Mouse (Mus musculus) stomach, embryonic 15.5 days (tissue): ENCODE data around the gene Rpl9. TPM values are rescaled to one million over a fixed set of nuclear protein-coding genes. Genes with fewer than 3 reads are reported as not detected.

ENCODE experiments used
- ATAC-seq: fragments of 200-750 bp; cut with Nextera tagmentation; 2 replicates; pipeline ENCODE4 v1.8.0; 2017; ENCODE audit warnings: low read depth, moderate number of reproducible peaks, moderate TSS enrichment; ENCODE audit not compliant: insufficient read depth, low FRiP score
- H3K27ac ChIP-seq: fragments of 300-500 bp; sonication (generic); 2 replicates; pipeline ENCODE4 v1.5.1; 2015; ENCODE audit warnings: mild to moderate bottlenecking, inconsistent platforms
- H3K27me3 ChIP-seq: fragments of 300-500 bp; sonication (generic); replicated peaks from 2 replicates; pipeline ENCODE4 v1.6.1; 2015; ENCODE audit warnings: inconsistent platforms
- H3K36me3 ChIP-seq: fragments of 300-500 bp; sonication (generic); 2 replicates; pipeline ENCODE4 v1.6.1; 2015; ENCODE audit warnings: inconsistent platforms
- H3K4me1 ChIP-seq: fragments of 300-500 bp; sonication (generic); 2 replicates; pipeline ENCODE4 v1.6.1; 2015; ENCODE audit warnings: inconsistent platforms
- H3K4me2 ChIP-seq: fragments of 300-500 bp; sonication (generic); 2 replicates; pipeline ENCODE4 v1.6.1; 2015; ENCODE audit warnings: mild to moderate bottlenecking, inconsistent platforms
- H3K4me3 ChIP-seq: fragments of 300-500 bp; sonication (generic); replicated peaks from 2 replicates; pipeline ENCODE4 v1.5.1; 2015; ENCODE audit warnings: inconsistent platforms
- H3K9ac ChIP-seq: fragments of 300-500 bp; sonication (generic); 2 replicates; pipeline ENCODE4 v1.6.1; 2015; ENCODE audit warnings: inconsistent platforms
- H3K9me3 ChIP-seq: fragments of 300-500 bp; sonication (generic); 2 replicates; pipeline ENCODE4 v1.6.1; 2016; ENCODE audit warnings: inconsistent platforms
- WGBS: fragments of 180-500 bp; shearing (Covaris S2); methylation state at CpG from one replicate; pipeline ENCODE4 v1.1.7; 2015; 5-methylcytosine and 5-hydroxymethylcytosine counted together
- polyA plus RNA-seq: library from polyadenylated mRNA; unstranded; fragments of >200 nt; fragmentation: Nextera tagmentation; extraction: Ambion mirVana; gene quantifications from 2 replicates; pipeline ENCODE4 v1.2.1, GENCODE M21; 2015

Rpl9 gene
- polyA plus RNA-seq, 1 experiment from 2014 or later, result 990 TPM

- Histone ChIP-seq H3K4me1 (peaks cover 8% of the 10 kb centered on the region; the same call in 1 of the 2 replicates), H3K27ac (no peak overlapping the region), H3K4me3 (no peak overlapping the region), H3K9ac (no peak overlapping the region), H3K9me3 (no peaks in the 10 kb centered on the region), H3K4me2 (no peak overlapping the region), H3K27me3 (no peaks in the 10 kb centered on the region), H3K36me3 (peaks cover 29% of the 10 kb centered on the region; the same call in 1 of the 2 replicates)
- 68% methylated on average over 6 of the region's 6 CpGs for WGBS
- ATAC-seq, result no peak
Measured at GRCm38 (mm10) chr5:65420822-65421221, 29.6 kb upstream of the Rpl9 start.

GRCm38 (mm10) chr5:65419136-65419535, 27.9 kb upstream of the Rpl9 start:
- no peak overlapping the region for H3K4me2 ChIP-seq
- ATAC-seq, result no peak
- peaks cover 15% of the 10 kb centered on the region; the same call in 1 of the 2 replicates for H3K4me1 ChIP-seq
- no peaks in the 10 kb centered on the region for H3K27me3 ChIP-seq
- no peak overlapping the region for H3K4me3 ChIP-seq
- no peak overlapping the region for H3K27ac ChIP-seq
- peaks cover 32% of the 10 kb centered on the region; the same call in 1 of the 2 replicates for H3K36me3 ChIP-seq
- H3K9ac ChIP-seq, result no peak overlapping the region
- no peaks in the 10 kb centered on the region for H3K9me3 ChIP-seq
- WGBS, result 84% methylated on average over 10 of the region's 10 CpGs

GRCm38 (mm10) chr5:65415653-65416458, 24.6 kb upstream of the Rpl9 start:
- WGBS, result 23% methylated on average over 26 of the region's 26 CpGs
- H3K4me2 ChIP-seq, result peak overlapping the region; percentile 21; the same call in 1 of the 2 replicates

GRCm38 (mm10) chr5:65407989-65408388, 16.7 kb upstream of the Rpl9 start:
- H3K4me1 ChIP-seq, result no peaks in the 10 kb centered on the region
- no peak overlapping the region for H3K4me3 ChIP-seq
- 79% methylated on average over 12 of the region's 12 CpGs for WGBS
- no peak overlapping the region for H3K27ac ChIP-seq
- no peaks in the 10 kb centered on the region for H3K27me3 ChIP-seq
- H3K36me3 ChIP-seq, result peaks cover 28% of the 10 kb centered on the region
- H3K9me3 ChIP-seq, result no peaks in the 10 kb centered on the region
- ATAC-seq, result no peak
- no peak overlapping the region for H3K4me2 ChIP-seq
- H3K9ac ChIP-seq, result no peak overlapping the region

More at GRCm38 (mm10) chr5:65415653-65416458, 24.6 kb upstream of the Rpl9 start:
- Histone ChIP-seq H3K36me3 (peaks cover 29% of the 10 kb centered on the region; the same call in 1 of the 2 replicates), H3K9ac (0 out of 2 replicates have a peak overlapping the region, but pooled peaks have one; percentile 16), H3K4me1 (peaks cover 13% of the 10 kb centered on the region; the same call in 1 of the 2 replicates), H3K4me3 (no peak overlapping the region), H3K27ac (peak overlapping the region; percentile 90), H3K9me3 (no peaks in the 10 kb centered on the region), H3K27me3 (no peaks in the 10 kb centered on the region)
- ATAC-seq, result peak; percentile 89

GRCm38 (mm10) chr5:65401251-65401994, 10.2 kb upstream of the Rpl9 start:
- Histone ChIP-seq H3K9me3 (no peaks in the 10 kb centered on the region), H3K27me3 (no peaks in the 10 kb centered on the region), H3K27ac (no peak overlapping the region), H3K4me1 (no peaks in the 10 kb centered on the region), H3K4me2 (no peak overlapping the region), H3K36me3 (peaks cover 25% of the 10 kb centered on the region), H3K4me3 (no peak overlapping the region), H3K9ac (no peak overlapping the region)
- ATAC-seq, result peak; percentile 68; the same call in 1 of the 2 replicates
- WGBS, result 20% methylated on average over 2 of the region's 2 CpGs

- no peak overlapping the region for H3K9ac ChIP-seq
- 0 out of 2 replicates have a peak, but pooled peaks cover 17% of the 10 kb centered on the region for H3K36me3 ChIP-seq
- no peaks in the 10 kb centered on the region for H3K27me3 ChIP-seq
- no peak overlapping the region for H3K4me2 ChIP-seq
- ATAC-seq, result no peak
- H3K27ac ChIP-seq, result no peak overlapping the region
- H3K4me3 ChIP-seq, result no peak overlapping the region
- peaks cover 6% of the 10 kb centered on the region; the same call in 1 of the 2 replicates for H3K4me1 ChIP-seq
- H3K9me3 ChIP-seq, result no peaks in the 10 kb centered on the region
- WGBS, result 89% methylated on average over 7 of the region's 7 CpGs
Measured at GRCm38 (mm10) chr5:65394425-65394824, 3.2 kb upstream of the Rpl9 start.

GRCm38 (mm10) chr5:65391753-65392152, 509 bp upstream of the Rpl9 start:
- Histone ChIP-seq H3K4me1 (peaks cover 9% of the 10 kb centered on the region), H3K36me3 (peaks cover 28% of the 10 kb centered on the region; the same call in 1 of the 2 replicates), H3K4me2 (peak overlapping the region; percentile 79), H3K27ac (peak overlapping the region; percentile 79), H3K27me3 (no peaks in the 10 kb centered on the region), H3K4me3 (peak overlapping the region; percentile 99), H3K9ac (peak overlapping the region; percentile 62), H3K9me3 (no peaks in the 10 kb centered on the region)
- WGBS, result 2% methylated on average over 12 of the region's 12 CpGs
- ATAC-seq, result no peak

GRCm38 (mm10) chr5:65387008-65387867, 4.0 kb downstream of the Rpl9 start:
- 72% methylated on average over 6 of the region's 6 CpGs for WGBS
- Histone ChIP-seq H3K27ac (no peak overlapping the region), H3K9me3 (no peaks in the 10 kb centered on the region), H3K4me1 (peaks cover 9% of the 10 kb centered on the region), H3K4me3 (no peak overlapping the region), H3K27me3 (no peaks in the 10 kb centered on the region), H3K9ac (no peak overlapping the region), H3K4me2 (no peak overlapping the region), H3K36me3 (peaks cover 23% of the 10 kb centered on the region; the same call in 1 of the 2 replicates)
- ATAC-seq, result no peak

- ATAC-seq, result no peak
- Histone ChIP-seq H3K27ac (no peak overlapping the region), H3K27me3 (no peaks in the 10 kb centered on the region), H3K36me3 (peaks cover 23% of the 10 kb centered on the region; the same call in 1 of the 2 replicates), H3K9me3 (no peaks in the 10 kb centered on the region), H3K4me1 (peaks cover 9% of the 10 kb centered on the region), H3K4me2 (no peak overlapping the region), H3K9ac (no peak overlapping the region), H3K4me3 (no peak overlapping the region)
- 66% methylated on average over 2 of the region's 2 CpGs for WGBS
Measured at GRCm38 (mm10) chr5:65385704-65386103, 5.5 kb downstream of the Rpl9 start.

GRCm38 (mm10) chr5:65374746-65375145, 16.5 kb downstream of the Rpl9 start:
- no peak overlapping the region for H3K4me3 ChIP-seq
- H3K4me1 ChIP-seq, result no peaks in the 10 kb centered on the region
- H3K27me3 ChIP-seq, result no peaks in the 10 kb centered on the region
- H3K4me2 ChIP-seq, result no peak overlapping the region
- no peaks in the 10 kb centered on the region for H3K36me3 ChIP-seq
- no peaks in the 10 kb centered on the region for H3K9me3 ChIP-seq
- WGBS, result 85% methylated on average over 7 of the region's 7 CpGs
- no peak for ATAC-seq
- no peak overlapping the region for H3K9ac ChIP-seq
- H3K27ac ChIP-seq, result no peak overlapping the region

- no peak overlapping the region for H3K4me2 ChIP-seq
- 95% methylated on average over 7 of the region's 7 CpGs for WGBS
- H3K9ac ChIP-seq, result no peak overlapping the region
- no peaks in the 10 kb centered on the region for H3K9me3 ChIP-seq
- H3K4me3 ChIP-seq, result no peak overlapping the region
- H3K36me3 ChIP-seq, result no peaks in the 10 kb centered on the region
- H3K4me1 ChIP-seq, result no peaks in the 10 kb centered on the region
- H3K27me3 ChIP-seq, result no peaks in the 10 kb centered on the region
- no peak overlapping the region for H3K27ac ChIP-seq
- no peak for ATAC-seq
Measured at GRCm38 (mm10) chr5:65371551-65371950, 19.7 kb downstream of the Rpl9 start.
